Mouse (Mus musculus) lung, embryonic 16.5 days (tissue): Measurements from ENCODE around the gene Zfp503. TPM values are rescaled to one million over a fixed set of nuclear protein-coding genes. Genes with fewer than 3 reads are reported as not detected.

ENCODE experiments used
- microRNA-seq: library from miRNA; unstranded; fragments of <30 nt; microRNA quantifications from one replicate; pipeline ENCODE4, GENCODE M21; 2016
- polyA plus RNA-seq: library from polyadenylated mRNA; unstranded; fragments of >200 nt; fragmentation: Nextera tagmentation; extraction: Ambion mirVana; gene quantifications from 2 replicates; pipeline ENCODE4 v1.2.1, GENCODE M21; 2015

Gene Zfp503
- polyA plus RNA-seq, 1 experiment from 2014 or later = 17.1 TPM

Small RNAs within 50 kb of the gene (microRNA-seq; reads per million reads assigned to microRNA genes)
- gene Gm27532 = not detected

Other genes starting within 250 kb of the Zfp503 start
- 7.2 and 8.9 TPM in 2 replicates for gene Samd8, start 239.1 kb downstream of the Zfp503 start, polyA plus RNA-seq
- 0.28 and 0.43 TPM in 2 replicates for gene Dusp13, start 238.4 kb downstream of the Zfp503 start, polyA plus RNA-seq
- gene Vdac2, start 164.4 kb downstream of the Zfp503 start, polyA plus RNA-seq = 253 and 264 TPM in 2 replicates
- 13.2 and 17.5 TPM in 2 replicates for gene Comtd1, start 140.6 kb downstream of the Zfp503 start, polyA plus RNA-seq
- gene Lrmda, start 30.1 kb upstream of the Zfp503 start, polyA plus RNA-seq = 1.2 and 1.3 TPM in 2 replicates